Mouse (Mus musculus) CD8-positive naive resting alpha-beta T cell, adult 2 months (primary cell): ENCODE data around the gene Gtf3a.
"Not testable (repeated sequence)": the region's sequence is repeated elsewhere in the genome, so short reads cannot be mapped to it uniquely, and the experiment has no call there.

Experiments
- DNase-seq, 2 experiments: peaks; one replicate each; pipeline ENCODE4 v3.0.0; 2022; ENCODE audit warnings: low read depth in 2 of 2, low spot score in 2 of 2

The Gtf3a gene

GRCm38 (mm10) chr5:146937541-146938503 lies 10.6 kb upstream of the Gtf3a start:
- DNase-seq = no peak

DNA sequence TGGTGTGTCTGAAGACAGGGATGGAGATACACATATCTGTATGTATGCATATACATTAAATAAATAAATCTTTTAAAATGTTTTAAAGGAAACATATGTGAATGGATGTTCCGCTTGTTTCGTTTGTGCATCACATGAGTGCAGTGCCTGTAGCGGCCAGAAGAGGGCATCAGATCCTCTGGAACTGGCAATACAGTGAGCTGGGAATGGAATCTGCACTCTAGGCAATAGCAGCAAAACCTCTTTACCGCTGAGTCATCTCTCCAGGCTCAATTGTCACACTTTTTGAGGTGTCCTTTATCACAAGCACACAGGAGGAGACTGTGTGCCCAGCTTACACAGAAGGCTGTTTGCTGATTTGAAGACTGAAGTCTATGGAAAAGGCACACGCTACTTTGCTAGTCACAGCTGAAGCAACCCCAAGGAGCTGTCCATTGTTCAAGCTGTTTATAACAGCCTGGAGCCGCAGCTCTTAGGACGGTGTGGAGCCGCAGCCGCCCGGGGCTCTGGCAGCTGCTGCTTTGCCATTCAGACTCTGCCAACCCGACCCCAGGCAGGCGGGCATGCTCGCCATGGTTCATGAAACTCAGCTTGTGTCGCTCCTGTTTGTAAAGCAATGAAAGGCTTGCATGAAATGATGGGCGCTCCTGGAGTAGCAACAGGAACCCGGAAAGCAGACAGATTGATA lies 9.2 kb upstream of the Gtf3a start:
- no peak for DNase-seq

DNA sequence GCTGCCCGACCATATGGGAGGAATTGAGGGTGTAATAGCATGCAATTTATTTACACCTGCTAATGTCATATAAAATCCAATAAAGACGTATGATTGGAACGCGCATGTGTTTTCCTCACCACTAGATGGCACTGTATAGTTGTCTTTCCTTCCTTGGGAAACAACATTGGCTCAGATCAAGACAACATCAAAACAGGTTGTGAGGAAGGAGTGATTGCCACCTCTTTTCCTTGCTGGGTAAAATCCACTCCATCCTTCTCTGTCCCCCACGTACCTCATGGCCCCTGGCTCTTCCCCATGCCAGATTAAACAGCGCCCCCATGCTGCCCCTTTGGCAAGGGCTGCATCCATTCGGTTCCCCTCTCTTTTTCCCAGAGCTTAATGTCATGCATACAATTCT lies 8.2 kb upstream of the Gtf3a start:
- peak in 1 of 2 experiments; percentile 24 for DNase-seq

DNA sequence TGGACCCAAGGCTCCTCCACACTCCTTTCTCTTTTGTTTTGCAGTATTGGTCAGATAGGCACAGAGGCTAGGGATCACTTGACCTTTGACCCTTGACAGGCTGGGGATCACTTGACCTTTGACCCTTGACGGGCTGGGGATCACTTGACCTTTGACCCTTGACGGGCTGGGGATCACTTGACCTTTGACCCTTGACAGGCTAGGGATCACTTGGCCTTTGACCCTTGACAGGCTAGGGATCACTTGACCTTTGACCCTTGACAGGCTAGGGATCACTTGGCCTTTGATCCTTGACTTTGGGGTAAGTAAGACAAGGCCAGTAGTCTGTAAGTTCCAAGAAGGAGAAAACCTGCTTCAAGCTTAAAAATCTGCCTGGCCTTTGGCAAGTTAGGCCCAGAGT lies 6.5 kb upstream of the Gtf3a start:
- not testable (repeated sequence) for DNase-seq

GRCm38 (mm10) chr5:146942965-146943364 lies 5.5 kb upstream of the Gtf3a start:
- DNase-seq = no peak

- DNase-seq = no peak
Measured at GRCm38 (mm10) chr5:146944568-146944967, 3.9 kb upstream of the Gtf3a start.

DNA sequence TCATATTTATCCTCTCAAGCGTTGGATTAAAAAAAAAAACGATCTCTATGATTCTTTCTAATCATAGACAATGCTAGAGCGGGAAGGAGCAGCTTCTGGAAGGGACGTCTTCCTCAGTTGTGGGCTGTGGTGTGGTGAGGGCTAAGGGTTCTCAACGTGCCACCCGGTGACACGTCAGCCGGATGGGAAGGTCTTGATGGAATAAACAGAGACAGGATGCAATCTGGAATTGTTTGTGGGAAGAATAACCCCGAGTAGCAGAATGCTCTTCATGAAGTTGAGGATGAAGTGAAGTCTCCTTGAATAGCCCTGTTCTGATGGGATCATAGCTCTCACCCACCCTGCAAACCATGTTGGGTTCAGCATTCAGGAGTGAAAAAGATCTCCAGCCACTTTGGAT lies 1.8 kb upstream of the Gtf3a start:
- DNase-seq = no peak

DNA sequence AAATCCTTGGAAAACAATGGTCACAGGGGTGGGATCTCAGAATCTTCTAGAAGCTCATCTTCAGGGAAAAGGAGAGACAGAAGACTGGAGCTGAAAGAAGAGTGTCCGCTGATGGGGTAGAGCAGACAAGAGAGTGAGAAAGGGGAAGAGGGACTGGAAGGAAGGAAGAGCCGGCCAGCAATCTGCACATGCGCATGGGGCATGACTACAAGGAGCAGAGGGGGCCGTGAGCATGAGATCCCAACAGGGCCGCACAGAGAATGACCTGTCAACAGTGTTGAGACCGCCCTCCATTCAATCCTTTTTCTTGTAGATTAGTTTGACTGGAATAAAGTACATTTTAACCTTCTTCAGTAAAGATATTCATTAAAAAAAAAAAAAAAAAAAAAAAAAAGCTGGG lies 960 bp upstream of the Gtf3a start:
- no peak for DNase-seq

GRCm38 (mm10) chr5:146948041-146948507 lies 383 bp upstream of the Gtf3a start:
- DNase-seq = no peak

GRCm38 (mm10) chr5:146954576-146954975 lies 6.1 kb downstream of the Gtf3a start:
- no peak for DNase-seq

DNA sequence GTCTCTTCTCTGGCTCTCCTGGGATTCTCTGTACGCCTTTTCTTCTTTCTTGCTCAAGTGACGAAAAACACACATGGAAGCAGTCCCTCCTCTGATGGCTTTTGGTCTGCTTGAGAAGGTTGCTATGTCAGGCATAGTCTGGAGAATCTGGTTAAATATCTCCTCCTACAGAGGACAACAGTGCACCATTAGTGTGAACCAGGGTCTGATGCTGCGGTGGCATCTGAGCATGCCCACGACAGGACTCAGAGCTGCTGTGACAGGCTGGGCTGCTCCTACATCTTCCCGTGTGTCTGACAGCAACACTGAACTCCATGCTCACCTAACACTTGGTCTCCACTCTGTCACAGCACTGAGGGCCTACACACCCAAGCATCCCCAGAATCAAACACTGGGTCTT lies 7.2 kb downstream of the Gtf3a start:
- DNase-seq = no peak

- DNase-seq = no peak
Measured at GRCm38 (mm10) chr5:146956678-146957077, 8.2 kb downstream of the Gtf3a start.

DNA sequence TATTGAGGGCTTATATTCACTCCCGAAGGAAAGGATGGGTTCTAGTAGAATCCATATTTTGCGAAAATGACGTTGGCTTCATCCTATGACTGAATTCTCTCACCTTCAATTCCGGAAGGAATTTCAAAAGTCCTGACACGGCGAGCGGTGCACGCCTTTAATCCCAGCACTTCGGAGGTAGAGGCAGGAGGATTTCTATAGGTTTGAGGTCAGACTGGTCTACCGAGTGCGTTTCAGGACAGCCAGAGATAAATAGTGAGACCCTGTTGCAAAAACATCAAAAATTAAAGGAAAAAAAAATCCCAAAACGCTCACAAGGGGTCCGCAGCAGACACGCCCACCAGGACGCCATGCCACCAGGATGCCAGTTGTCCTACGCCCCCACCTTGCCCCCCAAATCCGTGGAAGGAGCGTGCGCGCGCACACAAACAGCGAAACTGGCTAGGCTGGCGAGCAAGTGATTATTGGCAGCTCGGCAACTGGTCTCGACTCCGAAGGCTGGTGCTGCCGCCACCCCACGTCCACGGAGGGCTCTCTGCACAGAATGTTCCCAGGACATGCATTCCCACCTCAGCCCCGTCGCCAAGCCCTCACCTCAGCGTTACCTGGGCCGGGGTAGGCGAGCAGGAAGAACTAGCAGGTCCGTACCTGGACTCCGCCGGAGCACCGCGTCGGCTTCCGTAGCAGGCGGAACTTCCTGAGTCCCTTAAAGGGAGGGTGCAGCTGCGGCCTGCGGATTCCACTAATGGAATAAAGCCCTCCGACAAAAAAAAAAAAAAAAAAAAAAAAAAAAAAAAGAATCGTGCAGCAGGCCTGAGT lies 14.9 kb downstream of the Gtf3a start, which contains the start of gene Mtif3:
TSS of gene Mtif3 (minus strand) at position 683 of the 819 bp plus-strand sequence.
- DNase-seq = peak; percentile 58 to 71

- no peak for DNase-seq
Measured at GRCm38 (mm10) chr5:146963937-146964278, 15.5 kb downstream of the Gtf3a start.

- no peak for DNase-seq
Measured at GRCm38 (mm10) chr5:146968695-146969393, 20.4 kb downstream of the Gtf3a start.

DNA sequence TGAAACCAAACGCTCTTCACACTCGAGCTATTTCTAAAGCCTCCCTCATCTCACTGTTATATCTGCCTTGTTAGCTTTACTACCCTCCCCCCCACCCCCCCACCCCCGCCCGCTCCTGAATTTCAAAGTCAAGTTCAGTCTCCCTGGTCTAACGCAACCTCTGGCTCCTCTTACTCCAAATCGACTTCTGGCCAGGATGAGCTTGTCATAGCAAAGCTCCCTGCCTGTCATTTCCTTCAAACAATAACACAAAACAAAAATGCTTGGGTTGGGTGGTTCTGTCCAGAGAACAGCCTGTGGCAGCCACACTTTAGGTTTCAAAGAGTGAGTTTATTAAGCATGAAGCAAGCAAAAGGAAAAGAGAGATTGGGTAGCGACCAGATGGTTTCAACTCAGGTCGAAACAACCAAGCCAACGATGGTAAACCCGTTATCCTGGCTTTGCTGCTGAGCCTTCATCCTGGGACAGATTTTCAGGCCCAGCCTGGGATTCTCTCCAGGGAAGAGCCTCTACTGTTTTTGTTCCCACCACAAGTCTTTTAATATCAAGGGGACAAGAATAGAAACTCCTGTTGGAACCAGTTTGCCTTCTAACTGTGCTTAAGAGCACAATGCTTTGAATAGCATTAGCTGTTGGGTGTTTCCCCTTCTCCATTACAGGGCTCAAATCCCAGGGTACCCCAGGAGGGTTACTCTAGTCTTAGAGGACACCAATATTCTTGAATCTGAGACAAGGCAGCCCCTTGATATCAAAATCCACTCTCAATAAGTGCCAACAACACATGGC lies 23.5 kb downstream of the Gtf3a start:
- no peak for DNase-seq

- DNase-seq = no peak
Measured at GRCm38 (mm10) chr5:146973353-146973752, 24.9 kb downstream of the Gtf3a start.

- DNase-seq = peak in 1 of 2 experiments; percentile 11
Measured at GRCm38 (mm10) chr5:146973858-146974780, 25.7 kb downstream of the Gtf3a start.

DNA sequence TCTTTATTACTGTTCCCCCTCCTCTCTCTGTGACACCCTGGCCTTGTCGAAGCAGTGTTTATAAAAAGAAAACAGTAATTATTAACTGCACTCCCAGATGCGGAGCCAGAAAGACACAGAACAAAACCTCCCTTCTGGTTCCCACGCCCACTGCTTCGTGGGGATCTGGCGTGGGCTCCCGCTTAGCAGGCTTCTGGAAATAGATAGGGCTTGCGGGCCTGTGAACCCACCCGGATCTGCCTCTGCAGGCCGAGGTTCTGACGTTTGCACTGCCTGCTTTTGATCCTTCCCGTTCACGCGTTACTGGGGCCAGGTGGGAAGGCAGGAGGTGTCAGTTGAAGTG lies 26.3 kb downstream of the Gtf3a start:
- no peak for DNase-seq
